In genomic region chr19:60945801-60946311, GRCm38 (mm10) we compare ENCODE assay signal across 8 mouse cellular contexts. TPM values are rescaled to one million over a fixed set of nuclear protein-coding genes. Genes with fewer than 3 reads are reported as not detected.
DNase-seq lines count a peak whose midpoint lies in the region; ATAC-seq lines count a peak whose summit lies in the region.

No protein-coding gene starts in this region.

- H3K4me1 ChIP-seq in hindbrain, embryonic 10.5 days (replicated peaks): peaks cover 22% of the 10 kb centered on the region
- H3K4me1 ChIP-seq in hindbrain, embryonic 12.5 days: peaks cover 6% of the 10 kb centered on the region; the same call in 1 of the 2 replicates
- peaks cover 8% of the 10 kb centered on the region for H3K4me1 ChIP-seq in intestine, embryonic 15.5 days (replicated peaks)
- peaks cover 26% of the 10 kb centered on the region for H3K4me1 ChIP-seq in lung, embryonic 16.5 days (replicated peaks; ENCODE audit: control insufficient read depth, insufficient read depth, low read length)
- 0 out of 2 replicates have a peak, but pooled peaks cover 9% of the 10 kb centered on the region for H3K4me1 ChIP-seq in stomach, embryonic 14.5 days (ENCODE audit: control insufficient read depth, insufficient read depth, low read length)

- no peak overlapping the region for H3K27ac ChIP-seq in hindbrain, embryonic 10.5 days
- H3K27ac ChIP-seq in hindbrain, embryonic 12.5 days: no peak overlapping the region; the same call in 1 of the 2 replicates
- H3K27ac ChIP-seq in intestine, embryonic 15.5 days: peak overlapping the region; percentile 24
- H3K27ac ChIP-seq in lung, embryonic 16.5 days (ENCODE audit: low read length): peak overlapping the region; percentile 92
- H3K27ac ChIP-seq in stomach, embryonic 14.5 days (ENCODE audit: low read length): peak overlapping the region; percentile 66

- H3K27me3 ChIP-seq in hindbrain, embryonic 10.5 days (ENCODE audit: insufficient read depth, poor library complexity, severe bottlenecking): no peaks in the 10 kb centered on the region
- no peaks in the 10 kb centered on the region for H3K27me3 ChIP-seq in hindbrain, embryonic 12.5 days
- H3K27me3 ChIP-seq in intestine, embryonic 15.5 days (replicated peaks): no peaks in the 10 kb centered on the region
- no peaks in the 10 kb centered on the region for H3K27me3 ChIP-seq in lung, embryonic 16.5 days (ENCODE audit: control insufficient read depth, insufficient read depth, low read depth, low read length)
- no peaks in the 10 kb centered on the region for H3K27me3 ChIP-seq in stomach, embryonic 14.5 days (ENCODE audit: control insufficient read depth, insufficient read depth, low read length)

- no peaks in the 10 kb centered on the region for H3K36me3 ChIP-seq in hindbrain, embryonic 10.5 days
- H3K36me3 ChIP-seq in hindbrain, embryonic 12.5 days: no peaks in the 10 kb centered on the region
- no peaks in the 10 kb centered on the region for H3K36me3 ChIP-seq in intestine, embryonic 15.5 days
- H3K36me3 ChIP-seq in lung, embryonic 16.5 days (ENCODE audit: control insufficient read depth, insufficient read depth, low read length): no peaks in the 10 kb centered on the region
- H3K36me3 ChIP-seq in stomach, embryonic 14.5 days (ENCODE audit: control insufficient read depth, insufficient read depth, low read length): no peaks in the 10 kb centered on the region

- H3K4me2 ChIP-seq in hindbrain, embryonic 12.5 days (replicated peaks): no peak overlapping the region
- no peak overlapping the region for H3K4me2 ChIP-seq in intestine, embryonic 15.5 days (replicated peaks)
- H3K4me2 ChIP-seq in lung, embryonic 16.5 days (ENCODE audit: low read depth, low read length): 0 out of 2 replicates have a peak overlapping the region, but pooled peaks have one; percentile 9
- no peak overlapping the region for H3K4me2 ChIP-seq in stomach, embryonic 14.5 days (replicated peaks; ENCODE audit: low read depth, low read length)

- ATAC-seq in hindbrain, embryonic 12.5 days (ENCODE audit: low FRiP score): no peak
- peak; percentile 71 for ATAC-seq in intestine, embryonic 15.5 days
- ATAC-seq in lung, embryonic 16.5 days (ENCODE audit: low read depth): peak; percentile 91
- ATAC-seq in stomach, embryonic 14.5 days (ENCODE audit: insufficient number of reproducible peaks, insufficient read depth, low FRiP score, low read depth): peak; percentile 42; the same call in 1 of the 2 replicates

- 46% methylated on average over 3 of the region's 3 CpGs for WGBS in hindbrain, embryonic 10.5 days
- 50% methylated on average over 3 of the region's 3 CpGs for WGBS in hindbrain, embryonic 12.5 days
- WGBS in intestine, embryonic 15.5 days: 45% methylated on average over 3 of the region's 3 CpGs
- 45% methylated on average over 3 of the region's 3 CpGs for WGBS in lung, embryonic 16.5 days
- 50% methylated on average over 3 of the region's 3 CpGs for WGBS in stomach, embryonic 14.5 days

- no peaks in the 10 kb centered on the region for H3K9me3 ChIP-seq in hindbrain, embryonic 10.5 days
- no peaks in the 10 kb centered on the region for H3K9me3 ChIP-seq in hindbrain, embryonic 12.5 days (replicated peaks)
- H3K9me3 ChIP-seq in intestine, embryonic 15.5 days: no peaks in the 10 kb centered on the region
- H3K9me3 ChIP-seq in lung, embryonic 16.5 days (ENCODE audit: control insufficient read depth, low read length): no peaks in the 10 kb centered on the region
- H3K9me3 ChIP-seq in stomach, embryonic 14.5 days (ENCODE audit: control insufficient read depth, low read depth, low read length): no peaks in the 10 kb centered on the region

- DNase-seq in hindbrain, embryonic 10.5 days (ENCODE audit: low spot score): peak; percentile 6
- peak; percentile 72 to 73 for DNase-seq in adrenal gland, postnatal 36 days
- DNase-seq in gastrocnemius, adult 8-10 months (ENCODE audit: low spot score in 2 of 2): peak; percentile 48 to 49
- no peak for DNase-seq in retina, postnatal 1 day

- H3K4me3 ChIP-seq in hindbrain, embryonic 10.5 days: no peak overlapping the region
- no peak overlapping the region for H3K4me3 ChIP-seq in hindbrain, embryonic 12.5 days
- H3K4me3 ChIP-seq in intestine, embryonic 15.5 days (replicated peaks): no peak overlapping the region
- H3K4me3 ChIP-seq in lung, embryonic 16.5 days (ENCODE audit: low read length): no peak overlapping the region
- no peak overlapping the region for H3K4me3 ChIP-seq in stomach, embryonic 14.5 days (ENCODE audit: low read depth, low read length)

- no peak overlapping the region for H3K9ac ChIP-seq in hindbrain, embryonic 12.5 days
- H3K9ac ChIP-seq in intestine, embryonic 15.5 days: no peak overlapping the region
- H3K9ac ChIP-seq in lung, embryonic 16.5 days (ENCODE audit: low read length): no peak overlapping the region
- no peak overlapping the region for H3K9ac ChIP-seq in stomach, embryonic 14.5 days (replicated peaks; ENCODE audit: low read depth, low read length)

RNA-seq across cellular contexts. Expression of gene Grk5, which starts 56.3 kb away (rescaled TPM):
- polyA plus RNA-seq in hindbrain, embryonic 10.5 days (2016; fragmentation: Nextera tagmentation; extraction: Ambion mirVana): 2.3 and 2.8 TPM in 2 replicates
- 2.6 and 3.9 TPM in 2 replicates for polyA plus RNA-seq in hindbrain, embryonic 12.5 days (2016; fragmentation: Nextera tagmentation; extraction: Ambion mirVana)
- total RNA-seq in adrenal gland, postnatal 36 days (2021): 10 to 100 TPM; 18.8 to 39.9 TPM
- 1 to 10 TPM; 2.4 to 4.0 (median 2.7) TPM for total RNA-seq in gastrocnemius, adult 8-10 months (2022)
- 1.5 and 2.0 TPM in 2 replicates for polyA plus RNA-seq in intestine, embryonic 15.5 days (2015; fragmentation: Nextera tagmentation; extraction: Ambion mirVana)
- polyA plus RNA-seq in lung, embryonic 16.5 days (2015; fragmentation: Nextera tagmentation; extraction: Ambion mirVana): 3.5 and 4.9 TPM in 2 replicates
- polyA plus RNA-seq in stomach, embryonic 14.5 days (2014; fragmentation: Nextera tagmentation; extraction: Ambion mirVana): 3.6 and 4.3 TPM in 2 replicates

Comparison
In these comparisons a context has a peak if more than half of its experiments do, and no peak if none do; other contexts are left out.
1. H3K27ac ChIP-seq: peak in intestine, embryonic 15.5 days (single experiment), lung, embryonic 16.5 days (single experiment) and stomach, embryonic 14.5 days (single experiment); none in hindbrain, embryonic 10.5 days (single experiment) and hindbrain, embryonic 12.5 days (single experiment).